Mouse (Mus musculus) lung, postnatal 0 days (tissue): Measurements from ENCODE around the gene Celf2.

ENCODE experiments used
- CTCF ChIP-seq: IDR thresholded peaks from 2 replicates; pipeline ENCODE4 v1.5.1; 2016; ENCODE audit warnings: antibody characterized with exemption, mild to moderate bottlenecking
- EP300 ChIP-seq: IDR thresholded peaks from 2 replicates; pipeline ENCODE4 v1.6.1; 2016; ENCODE audit warnings: antibody characterized with exemption, mild to moderate bottlenecking, control low read depth

- TF ChIP-seq EP300, result no peak
- TF ChIP-seq CTCF, result no peak
Measured at GRCm38 (mm10) chr2:6707276-6707675, 802.1 kb downstream of the Celf2 start.
